Mouse (Mus musculus): ENCODE data around the gene Fam228a. TPM values are rescaled to one million over a fixed set of nuclear protein-coding genes. Genes with fewer than 3 reads are reported as not detected.

Fam228a gene
- polyA plus RNA-seq, 1 experiment from 2014 or later = 1.3 TPM

GRCm38 (mm10) chr12:4691193-4691592, 47.0 kb downstream of the Fam228a start:
- 91% methylated on average over 3 of the region's 3 CpGs for WGBS
- Histone ChIP-seq H3K9me3 (ENCODE audit: control insufficient read depth, low read depth, low read length) (no peaks in the 10 kb centered on the region), H3K4me2 (replicated peaks; ENCODE audit: low read depth, low read length) (no peak overlapping the region), H3K4me1 (ENCODE audit: control insufficient read depth, insufficient read depth, low read length) (no peaks in the 10 kb centered on the region), H3K4me3 (ENCODE audit: low read depth, low read length) (no peak overlapping the region), H3K36me3 (ENCODE audit: control insufficient read depth, insufficient read depth, low read length) (no peaks in the 10 kb centered on the region), H3K9ac (replicated peaks; ENCODE audit: low read depth, low read length) (no peak overlapping the region), H3K27me3 (ENCODE audit: control insufficient read depth, insufficient read depth, low read length) (no peaks in the 10 kb centered on the region), H3K27ac (ENCODE audit: low read length) (no peak overlapping the region)
- no peak for ATAC-seq (ENCODE audit: insufficient number of reproducible peaks, insufficient read depth, low FRiP score, low read depth)

DNA sequence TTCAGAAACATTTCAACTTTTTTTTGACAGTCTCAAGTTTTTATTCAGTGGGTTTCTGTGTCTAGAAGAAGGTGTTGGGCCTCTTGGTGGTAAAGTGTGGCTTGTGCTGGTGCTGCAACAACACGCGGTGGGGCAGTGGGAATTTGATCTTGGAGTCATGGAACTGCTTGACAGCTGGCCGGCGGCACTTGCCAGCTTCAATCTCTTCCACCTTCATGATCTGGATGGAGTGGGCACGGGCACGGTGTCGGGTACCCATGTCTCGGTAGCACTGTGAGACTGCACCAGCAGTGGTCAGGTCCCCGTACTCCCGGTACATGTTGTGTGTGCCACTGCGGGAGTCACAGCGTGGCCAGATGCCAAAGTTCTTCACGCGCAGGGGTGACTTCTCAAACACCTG, 48.9 kb downstream of the Fam228a start:
- Histone ChIP-seq H3K36me3 (ENCODE audit: control insufficient read depth, insufficient read depth, low read length) (no peaks in the 10 kb centered on the region), H3K4me2 (replicated peaks; ENCODE audit: low read depth, low read length) (no peak overlapping the region), H3K4me3 (ENCODE audit: low read depth, low read length) (no peak overlapping the region), H3K27ac (ENCODE audit: low read length) (no peak overlapping the region), H3K9ac (replicated peaks; ENCODE audit: low read depth, low read length) (no peak overlapping the region), H3K9me3 (ENCODE audit: control insufficient read depth, low read depth, low read length) (no peaks in the 10 kb centered on the region), H3K27me3 (ENCODE audit: control insufficient read depth, insufficient read depth, low read length) (no peaks in the 10 kb centered on the region), H3K4me1 (ENCODE audit: control insufficient read depth, insufficient read depth, low read length) (no peaks in the 10 kb centered on the region)
- 94% methylated on average over 14 of the region's 14 CpGs for WGBS
- no peak for ATAC-seq (ENCODE audit: insufficient number of reproducible peaks, insufficient read depth, low FRiP score, low read depth)

DNA sequence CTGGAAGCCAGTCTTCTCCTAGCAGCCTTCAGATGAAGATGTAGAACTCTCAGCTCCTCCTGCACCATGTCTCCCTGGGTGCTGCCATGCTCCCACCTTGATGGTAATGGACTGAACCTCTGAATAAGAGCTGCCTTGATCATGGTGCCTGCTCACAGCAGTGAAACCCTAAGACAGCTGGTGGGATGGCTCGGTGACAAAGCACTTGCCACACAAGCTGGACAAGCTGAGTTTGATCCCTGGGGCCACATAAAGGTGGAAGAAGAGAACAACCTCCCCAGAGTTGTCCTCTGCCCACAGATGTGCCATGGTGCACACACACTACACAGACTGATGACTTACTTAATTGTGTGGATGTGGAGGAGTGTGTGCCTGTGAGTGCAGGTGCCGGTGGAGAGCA, 49.8 kb downstream of the Fam228a start:
- no peaks in the 10 kb centered on the region for H3K36me3 ChIP-seq (ENCODE audit: control insufficient read depth, insufficient read depth, low read length)
- H3K4me2 ChIP-seq (replicated peaks; ENCODE audit: low read depth, low read length) = no peak overlapping the region
- H3K27me3 ChIP-seq (ENCODE audit: control insufficient read depth, insufficient read depth, low read length) = no peaks in the 10 kb centered on the region
- H3K9ac ChIP-seq (replicated peaks; ENCODE audit: low read depth, low read length) = no peak overlapping the region
- no peak overlapping the region for H3K27ac ChIP-seq (ENCODE audit: low read length)
- H3K9me3 ChIP-seq (ENCODE audit: control insufficient read depth, low read depth, low read length) = no peaks in the 10 kb centered on the region
- no peak for ATAC-seq (ENCODE audit: insufficient number of reproducible peaks, insufficient read depth, low FRiP score, low read depth)
- no peak overlapping the region for H3K4me3 ChIP-seq (ENCODE audit: low read depth, low read length)
- H3K4me1 ChIP-seq (ENCODE audit: control insufficient read depth, insufficient read depth, low read length) = no peaks in the 10 kb centered on the region
- 96% methylated on average over 2 of the region's 2 CpGs for WGBS

DNA sequence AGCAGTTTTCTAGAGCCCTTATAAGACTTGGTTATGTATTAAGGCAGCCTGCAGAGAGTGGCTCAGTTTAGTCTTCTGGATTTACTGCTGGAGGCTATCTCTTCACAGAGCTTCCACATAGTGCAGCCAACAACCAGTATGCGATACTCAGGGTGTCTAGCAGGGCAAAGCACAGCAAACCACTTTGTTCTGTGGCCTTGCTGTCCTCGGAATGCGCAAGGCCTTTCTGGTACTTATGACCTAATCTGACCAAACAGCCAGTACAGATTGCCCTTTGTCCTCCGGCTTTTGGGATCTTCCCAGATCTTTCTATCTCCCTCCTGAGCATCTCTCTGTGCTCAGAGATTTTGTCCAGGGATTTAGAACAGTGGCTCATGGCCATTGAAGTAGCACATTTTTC, 52.8 kb downstream of the Fam228a start:
- ATAC-seq (ENCODE audit: insufficient number of reproducible peaks, insufficient read depth, low FRiP score, low read depth) = no peak
- no peaks in the 10 kb centered on the region for H3K27me3 ChIP-seq (ENCODE audit: control insufficient read depth, insufficient read depth, low read length)
- no peak overlapping the region for H3K9ac ChIP-seq (replicated peaks; ENCODE audit: low read depth, low read length)
- WGBS = 86% methylated on average over 4 of the region's 4 CpGs
- no peak overlapping the region for H3K4me3 ChIP-seq (ENCODE audit: low read depth, low read length)
- H3K36me3 ChIP-seq (ENCODE audit: control insufficient read depth, insufficient read depth, low read length) = no peaks in the 10 kb centered on the region
- no peaks in the 10 kb centered on the region for H3K9me3 ChIP-seq (ENCODE audit: control insufficient read depth, low read depth, low read length)
- H3K4me2 ChIP-seq (replicated peaks; ENCODE audit: low read depth, low read length) = no peak overlapping the region
- no peak overlapping the region for H3K27ac ChIP-seq (ENCODE audit: low read length)
- no peaks in the 10 kb centered on the region for H3K4me1 ChIP-seq (ENCODE audit: control insufficient read depth, insufficient read depth, low read length)

DNA sequence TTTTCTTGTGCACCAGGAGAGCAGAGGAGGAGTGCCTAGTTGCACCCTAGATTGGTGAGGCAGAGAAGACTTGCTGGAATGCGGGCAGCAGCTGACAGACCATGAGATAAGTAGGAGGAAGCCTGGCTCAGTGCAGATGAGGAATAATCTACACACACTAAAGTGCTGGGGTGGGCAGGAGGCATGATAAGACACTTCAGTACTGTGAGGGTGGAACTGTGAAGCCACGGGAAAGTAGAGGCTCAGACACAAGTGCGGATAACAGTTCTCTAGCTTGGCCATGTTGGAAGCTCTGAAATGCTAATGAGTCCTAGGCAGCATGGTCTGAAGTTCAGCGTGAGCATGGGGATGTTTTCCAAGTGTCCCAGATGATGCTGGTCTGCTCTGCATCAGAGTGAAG, 58.3 kb downstream of the Fam228a start:
- H3K9me3 ChIP-seq (ENCODE audit: control insufficient read depth, low read depth, low read length) = no peaks in the 10 kb centered on the region
- peak; percentile 69; the same call in 1 of the 2 replicates for ATAC-seq (ENCODE audit: insufficient number of reproducible peaks, insufficient read depth, low FRiP score, low read depth)
- WGBS = 64% methylated on average over 4 of the region's 4 CpGs

DNA sequence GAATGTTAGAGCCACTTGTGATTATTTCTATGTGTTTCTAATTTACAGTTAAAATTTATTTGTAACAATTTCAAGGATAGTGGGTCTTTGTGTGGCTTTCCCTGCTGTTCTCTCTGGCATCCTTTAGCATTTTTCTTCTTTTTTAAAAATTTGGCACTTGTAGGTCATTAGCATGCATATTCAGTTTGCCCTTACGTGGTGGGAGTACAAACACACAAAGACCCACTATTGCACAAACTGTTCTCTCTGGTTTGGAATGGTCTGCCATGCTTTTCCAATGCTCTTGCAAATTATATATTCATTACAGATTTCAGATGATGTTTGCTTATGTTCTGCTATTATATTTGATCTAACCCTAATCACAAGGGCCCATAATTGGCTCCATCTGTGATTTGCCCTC, 61.9 kb downstream of the Fam228a start:
- Histone ChIP-seq H3K4me1 (ENCODE audit: control insufficient read depth, insufficient read depth, low read length) (no peaks in the 10 kb centered on the region), H3K9ac (replicated peaks; ENCODE audit: low read depth, low read length) (no peak overlapping the region), H3K4me2 (replicated peaks; ENCODE audit: low read depth, low read length) (no peak overlapping the region), H3K9me3 (ENCODE audit: control insufficient read depth, low read depth, low read length) (no peaks in the 10 kb centered on the region), H3K27ac (ENCODE audit: low read length) (no peak overlapping the region), H3K27me3 (ENCODE audit: control insufficient read depth, insufficient read depth, low read length) (no peaks in the 10 kb centered on the region), H3K4me3 (ENCODE audit: low read depth, low read length) (no peak overlapping the region), H3K36me3 (ENCODE audit: control insufficient read depth, insufficient read depth, low read length) (peaks cover 34% of the 10 kb centered on the region)
- ATAC-seq (ENCODE audit: insufficient number of reproducible peaks, insufficient read depth, low FRiP score, low read depth) = no peak
- WGBS = 90% methylated on average over 1 of the region's 1 CpGs

More for the DNA sequence above, 58.3 kb downstream of the Fam228a start:
- H3K4me2 ChIP-seq (replicated peaks; ENCODE audit: low read depth, low read length) = no peak overlapping the region
- H3K9ac ChIP-seq (replicated peaks; ENCODE audit: low read depth, low read length) = no peak overlapping the region
- H3K27ac ChIP-seq (ENCODE audit: low read length) = no peak overlapping the region
- no peaks in the 10 kb centered on the region for H3K27me3 ChIP-seq (ENCODE audit: control insufficient read depth, insufficient read depth, low read length)
- peaks cover 12% of the 10 kb centered on the region; the same call in 1 of the 2 replicates for H3K36me3 ChIP-seq (ENCODE audit: control insufficient read depth, insufficient read depth, low read length)
- no peak overlapping the region for H3K4me3 ChIP-seq (ENCODE audit: low read depth, low read length)
- H3K4me1 ChIP-seq (ENCODE audit: control insufficient read depth, insufficient read depth, low read length) = no peaks in the 10 kb centered on the region

DNA sequence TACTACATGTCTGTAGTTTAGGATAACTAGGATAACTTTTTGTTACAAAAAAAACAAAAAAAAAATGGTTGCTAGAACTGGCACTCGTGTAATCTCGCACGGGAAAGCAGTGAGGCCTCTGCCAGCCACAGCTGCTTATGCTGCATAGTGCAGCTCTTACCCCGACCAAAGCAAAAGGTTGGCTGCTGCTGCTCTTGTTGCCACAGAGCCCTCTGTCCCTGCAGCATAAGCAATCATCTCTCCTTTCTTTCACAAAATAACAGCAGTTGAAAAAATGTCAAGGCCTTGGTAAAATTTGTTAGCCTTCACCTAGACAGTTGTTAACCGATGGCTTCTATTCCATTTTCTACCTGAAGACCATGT, 72.6 kb downstream of the Fam228a start:
- Histone ChIP-seq H3K9me3 (ENCODE audit: control insufficient read depth, low read depth, low read length) (no peaks in the 10 kb centered on the region), H3K36me3 (ENCODE audit: control insufficient read depth, insufficient read depth, low read length) (peaks cover 22% of the 10 kb centered on the region), H3K27ac (ENCODE audit: low read length) (no peak overlapping the region), H3K4me3 (ENCODE audit: low read depth, low read length) (no peak overlapping the region), H3K9ac (replicated peaks; ENCODE audit: low read depth, low read length) (no peak overlapping the region), H3K4me2 (replicated peaks; ENCODE audit: low read depth, low read length) (no peak overlapping the region), H3K27me3 (ENCODE audit: control insufficient read depth, insufficient read depth, low read length) (no peaks in the 10 kb centered on the region), H3K4me1 (ENCODE audit: control insufficient read depth, insufficient read depth, low read length) (no peaks in the 10 kb centered on the region)
- WGBS = 91% methylated on average over 5 of the region's 5 CpGs
- no peak for ATAC-seq (ENCODE audit: insufficient number of reproducible peaks, insufficient read depth, low FRiP score, low read depth)

DNA sequence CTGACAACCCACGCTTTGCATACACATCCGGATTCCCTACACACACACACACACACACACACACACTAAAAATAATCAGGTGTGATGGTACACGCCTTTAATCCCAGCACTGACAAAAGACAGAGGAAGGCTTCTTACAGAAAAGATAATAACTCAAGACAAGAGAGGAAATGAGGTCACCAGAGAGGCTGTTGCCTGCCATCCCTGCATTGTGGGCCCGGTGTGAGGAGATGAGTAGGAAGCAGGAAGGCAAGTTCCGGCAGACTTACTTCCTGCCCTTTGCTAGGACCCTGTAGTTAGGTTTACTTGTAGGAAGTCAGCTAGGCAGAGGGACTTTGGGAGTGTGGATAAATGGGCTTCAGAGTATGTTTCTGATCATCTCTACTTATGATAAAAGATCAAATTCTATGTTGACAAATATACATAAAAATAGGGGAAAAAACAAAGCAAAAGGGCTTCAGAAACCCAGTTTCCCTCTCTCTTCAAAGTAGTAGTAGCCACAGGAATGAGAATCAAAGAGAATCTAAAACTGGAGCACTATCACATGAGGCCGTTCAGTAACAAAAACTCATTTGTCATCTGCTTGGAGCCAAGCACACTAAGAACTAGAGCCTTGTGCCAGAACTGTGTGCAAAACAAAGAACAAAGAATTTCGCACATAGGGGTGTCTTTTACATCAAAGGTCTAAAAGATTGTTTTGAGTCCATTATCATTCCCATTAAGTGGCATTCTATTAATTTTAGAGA, 73.1 kb downstream of the Fam228a start:
- Histone ChIP-seq H3K4me2 (replicated peaks; ENCODE audit: low read depth, low read length) (no peak overlapping the region), H3K9me3 (ENCODE audit: control insufficient read depth, low read depth, low read length) (no peaks in the 10 kb centered on the region), H3K4me1 (ENCODE audit: control insufficient read depth, insufficient read depth, low read length) (no peaks in the 10 kb centered on the region), H3K36me3 (ENCODE audit: control insufficient read depth, insufficient read depth, low read length) (peaks cover 22% of the 10 kb centered on the region; the same call in 1 of the 2 replicates), H3K27ac (ENCODE audit: low read length) (no peak overlapping the region), H3K4me3 (ENCODE audit: low read depth, low read length) (no peak overlapping the region), H3K27me3 (ENCODE audit: control insufficient read depth, insufficient read depth, low read length) (no peaks in the 10 kb centered on the region), H3K9ac (replicated peaks; ENCODE audit: low read depth, low read length) (no peak overlapping the region)
- ATAC-seq (ENCODE audit: insufficient number of reproducible peaks, insufficient read depth, low FRiP score, low read depth) = no peak
- WGBS = 78% methylated on average over 7 of the region's 7 CpGs

Data from stomach, embryonic 14.5 days (tissue).